Mouse (Mus musculus): ENCODE measurements at regions not wholly inside any gene's neighbourhood (a gene's known extent, or its start where the extent isn't known, plus 50 kb on each side); places are given as distances from the start of the nearest gene placed in this dataset.

DNA sequence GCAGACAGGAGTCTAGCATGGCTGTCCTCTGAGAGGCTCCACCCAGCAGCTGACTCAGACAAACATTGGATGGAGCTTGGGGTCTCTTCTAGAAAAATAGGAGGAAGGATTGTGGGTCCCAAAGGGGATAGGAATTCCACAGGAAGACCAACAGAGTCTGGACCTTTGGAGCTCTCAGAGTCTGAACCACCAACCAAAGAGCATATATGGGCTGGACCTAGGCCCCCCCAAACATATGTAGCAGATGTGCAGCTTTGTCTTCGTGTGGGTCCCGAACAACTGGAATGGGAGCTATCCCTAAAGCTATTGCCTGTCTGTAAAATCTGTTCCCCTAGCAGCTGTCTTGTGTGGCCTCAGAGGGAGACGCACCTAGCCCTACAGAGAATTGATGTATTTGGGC is 50.1 kb upstream of the Cpm start:
- DNase-seq: no peak

- DNase-seq: no peak
Measured at GRCm38 (mm10) chr10:117578696-117579146, 50.6 kb upstream of the Cpm start.

DNA sequence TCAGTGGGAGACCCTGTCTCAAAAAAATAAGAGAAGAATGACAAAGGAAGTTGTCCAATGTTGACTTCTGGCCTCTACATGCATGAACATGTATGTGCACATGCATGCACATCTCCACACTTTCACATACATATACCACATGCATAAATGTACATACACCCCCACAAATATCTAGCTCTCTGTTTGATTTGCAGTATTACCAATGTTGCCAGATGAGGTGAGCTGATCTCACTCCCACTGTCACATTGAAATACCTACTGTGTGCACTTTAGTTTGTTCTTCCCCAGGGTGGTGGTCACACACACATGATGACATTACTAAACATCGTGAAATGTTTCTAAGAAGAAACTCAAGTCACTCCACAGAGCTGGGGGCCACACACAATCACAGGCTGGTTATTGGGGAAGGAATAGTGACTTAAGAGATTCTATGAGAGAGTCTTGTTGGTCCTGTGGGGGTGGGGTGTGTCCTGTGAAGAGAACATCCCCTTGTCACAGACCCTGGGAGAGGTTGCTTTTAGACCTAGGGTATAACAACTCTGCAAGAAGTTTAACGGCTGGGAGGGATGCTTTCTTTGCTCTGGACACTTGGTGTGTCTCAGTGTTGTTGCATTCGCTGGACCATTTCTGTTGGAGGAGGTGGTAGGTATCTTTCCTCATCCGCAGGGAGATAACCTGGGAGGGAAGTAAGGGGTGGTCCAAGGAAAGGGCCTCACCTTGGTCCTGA is 51.2 kb upstream of the Cpm start:
- no peak for DNase-seq

GRCm38 (mm10) chr10:117576881-117577730 is 52.2 kb upstream of the Cpm start:
- no peak for DNase-seq

GRCm38 (mm10) chr10:117576154-117576859 is 53.0 kb upstream of the Cpm start:
- no peak for DNase-seq

GRCm38 (mm10) chr10:117575404-117576153 is 53.7 kb upstream of the Cpm start:
- DNase-seq: no peak

GRCm38 (mm10) chr10:117574915-117575314 is 54.4 kb upstream of the Cpm start:
- no peak for DNase-seq

- DNase-seq: no peak
Measured at GRCm38 (mm10) chr10:117574056-117574727, 55.1 kb upstream of the Cpm start.

- DNase-seq: no peak
Measured at GRCm38 (mm10) chr10:117573596-117573850, 55.8 kb upstream of the Cpm start.

DNA sequence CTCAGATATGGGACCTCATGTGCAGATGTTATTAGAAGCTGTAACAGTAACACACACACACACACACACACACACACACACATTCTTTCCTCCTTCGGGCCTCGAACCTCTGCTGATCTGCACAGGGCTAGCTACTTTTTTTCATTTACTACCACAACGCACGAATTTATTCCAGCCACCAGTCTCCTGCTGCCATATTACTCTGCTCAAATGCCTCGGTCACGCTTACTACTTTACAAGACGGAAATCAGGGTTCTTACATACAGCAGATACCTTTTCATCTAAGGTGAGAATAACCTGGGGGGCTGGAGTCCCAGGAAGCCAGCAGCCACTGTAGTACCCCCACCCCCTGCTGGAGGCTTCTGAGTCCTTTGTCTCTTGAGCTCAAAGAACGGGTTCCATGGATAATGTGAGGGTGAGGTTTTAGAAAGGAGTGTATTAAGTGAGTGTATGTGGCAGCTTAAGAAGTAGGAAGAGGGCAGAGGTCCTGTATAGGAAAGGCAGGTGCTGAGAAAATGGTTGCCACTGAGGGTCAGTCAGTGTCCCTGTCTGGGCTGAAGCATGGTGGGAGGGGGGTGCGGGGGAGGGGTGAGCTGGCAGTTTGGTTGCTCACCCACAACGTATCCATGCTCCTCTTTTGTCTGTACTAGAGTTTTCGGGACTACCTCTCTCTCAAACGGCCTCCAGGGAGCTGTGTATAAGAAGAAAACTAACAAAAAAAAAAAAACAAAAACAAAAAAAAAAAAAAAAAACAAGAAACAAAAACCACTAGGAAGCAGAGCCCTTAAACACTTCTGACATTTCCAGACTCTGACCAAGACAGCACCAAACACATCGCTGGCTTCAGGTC is 56.3 kb upstream of the Cpm start:
- DNase-seq: no peak

- no peak for DNase-seq
Measured at GRCm38 (mm10) chr10:117571891-117572573, 57.3 kb upstream of the Cpm start.

- peak; percentile 14 to 18 for DNase-seq
Measured at GRCm38 (mm10) chr10:117570971-117571861, 58.1 kb upstream of the Cpm start.

GRCm38 (mm10) chr10:117570091-117570970 is 59.0 kb upstream of the Cpm start:
- DNase-seq: no peak

DNA sequence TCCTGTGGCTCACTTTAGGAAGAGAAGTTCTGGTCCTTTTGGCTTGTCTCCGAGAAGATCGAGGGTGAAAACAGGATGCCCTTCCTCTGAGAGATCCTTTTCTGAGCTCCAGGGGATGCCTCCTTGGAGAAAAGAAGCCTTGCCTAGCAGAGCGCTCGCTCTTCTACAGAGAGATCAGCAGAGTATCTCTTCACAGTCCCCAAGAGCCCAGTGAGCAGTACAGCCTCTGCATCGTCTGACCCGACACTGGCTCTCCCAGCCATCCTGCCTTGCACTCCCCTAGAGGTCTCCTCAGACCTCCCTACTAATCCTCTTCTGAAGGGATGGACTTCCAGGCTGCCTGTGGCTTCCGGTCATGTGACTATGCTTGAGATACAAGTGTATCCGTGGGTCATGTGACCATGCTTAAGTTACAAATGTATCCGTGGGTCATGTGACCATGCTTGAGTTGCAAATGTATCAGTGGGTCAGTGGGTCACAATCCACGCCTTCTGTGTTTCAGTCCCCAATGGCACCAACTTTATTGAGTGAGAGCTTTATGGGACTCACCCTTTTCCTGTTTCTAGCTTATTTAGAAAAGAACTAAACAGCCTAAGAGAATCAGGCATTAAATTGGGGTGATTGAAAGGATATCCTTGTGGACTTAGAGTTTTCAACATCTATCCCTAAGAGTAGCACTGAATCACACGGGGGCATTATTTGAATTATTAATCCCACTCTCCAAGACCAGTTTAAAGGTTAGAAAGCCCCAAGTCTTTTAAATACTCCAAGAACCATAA is 59.8 kb upstream of the Cpm start:
- DNase-seq: no peak

GRCm38 (mm10) chr10:117568472-117569300 is 60.6 kb upstream of the Cpm start:
- DNase-seq: no peak

- no peak for DNase-seq
Measured at GRCm38 (mm10) chr10:117568138-117568387, 61.2 kb upstream of the Cpm start.
